Mouse (Mus musculus): ENCODE data around the gene Gm13694.
"Not testable (repeated sequence)": the region's sequence is repeated elsewhere in the genome, so short reads cannot be mapped to it uniquely, and the experiment has no call there.

The Gm13694 gene

DNA sequence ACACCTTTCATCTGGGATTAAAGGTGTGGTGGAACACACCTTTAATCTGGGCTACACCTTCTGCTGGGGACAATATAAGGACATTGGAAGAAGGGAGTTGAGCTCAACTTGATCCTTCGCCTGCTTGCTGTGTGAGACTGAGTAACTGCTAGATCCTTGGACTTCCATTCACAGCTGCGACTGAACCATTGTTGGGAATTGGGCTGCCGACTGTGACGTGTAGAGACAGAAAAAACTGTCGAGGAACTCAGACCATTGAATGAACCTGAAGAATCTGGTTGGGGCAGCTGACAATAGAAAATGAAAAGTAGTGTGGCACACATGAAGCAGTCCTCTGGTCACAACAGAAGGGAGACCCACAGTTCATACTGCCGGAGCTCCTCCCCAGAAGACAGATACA is at the start of gene Gm13694:
Gm13694 (plus strand) TSS at position 301 of the 400 bp plus-strand sequence.
- not testable (repeated sequence) for DNase-seq

DNA sequence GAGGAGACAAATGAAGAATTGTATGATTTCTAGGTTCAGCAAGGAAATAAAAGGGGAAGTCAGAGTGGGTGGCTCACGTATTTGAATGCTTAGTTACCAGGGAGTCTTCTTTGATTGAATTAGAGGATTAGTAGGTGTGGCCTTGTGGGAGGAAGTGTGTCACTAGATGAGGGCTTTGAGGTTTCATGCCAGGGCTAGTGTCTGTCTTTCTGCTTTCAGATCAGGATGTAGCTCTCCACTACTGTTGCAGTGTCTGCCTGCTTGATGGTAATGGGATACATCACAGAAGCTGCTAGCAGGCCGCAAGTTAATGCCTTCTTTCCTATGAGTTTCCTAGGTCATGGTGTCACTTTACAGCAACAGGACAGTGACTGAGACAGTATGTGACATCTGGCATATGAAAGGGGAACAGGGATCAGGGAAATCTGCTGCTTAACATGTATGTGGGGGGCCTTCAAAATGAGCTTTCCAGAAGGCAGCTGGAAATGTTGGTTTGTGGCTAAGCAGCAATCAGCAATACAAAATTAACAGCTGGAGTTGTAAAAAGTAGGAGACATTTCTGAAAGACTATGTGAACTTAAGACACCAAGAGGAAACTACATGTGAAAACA is 49.1 kb upstream of the Gm13694 start:
- DNase-seq = no peak

DNA sequence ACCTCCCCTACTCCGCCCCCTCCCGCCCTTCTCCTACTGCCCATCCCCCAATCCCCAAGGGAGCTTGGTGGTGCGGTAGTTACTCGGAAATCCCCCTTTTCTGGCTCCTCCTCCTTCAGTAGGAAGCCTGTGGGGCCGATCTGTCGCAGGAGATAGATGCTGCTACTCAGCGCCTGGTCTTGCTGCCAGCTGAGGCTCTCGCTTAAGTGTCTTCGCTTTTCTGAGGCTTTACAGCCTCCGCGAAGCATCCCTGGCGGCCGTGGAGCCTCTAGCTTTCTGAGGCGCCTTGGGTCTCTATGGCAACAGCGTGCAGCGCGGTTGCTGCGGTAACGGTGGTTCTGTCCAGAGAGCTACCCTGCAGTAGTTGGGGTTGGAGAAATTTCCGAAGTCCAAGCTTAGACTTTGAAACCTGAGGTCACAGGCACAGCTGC is 37.8 kb upstream of the Gm13694 start, which contains the start of gene Zswim2:
Zswim2 (minus strand) TSS at position 298 of the 431 bp plus-strand sequence.
- peak; percentile 36 to 77 for DNase-seq

DNA sequence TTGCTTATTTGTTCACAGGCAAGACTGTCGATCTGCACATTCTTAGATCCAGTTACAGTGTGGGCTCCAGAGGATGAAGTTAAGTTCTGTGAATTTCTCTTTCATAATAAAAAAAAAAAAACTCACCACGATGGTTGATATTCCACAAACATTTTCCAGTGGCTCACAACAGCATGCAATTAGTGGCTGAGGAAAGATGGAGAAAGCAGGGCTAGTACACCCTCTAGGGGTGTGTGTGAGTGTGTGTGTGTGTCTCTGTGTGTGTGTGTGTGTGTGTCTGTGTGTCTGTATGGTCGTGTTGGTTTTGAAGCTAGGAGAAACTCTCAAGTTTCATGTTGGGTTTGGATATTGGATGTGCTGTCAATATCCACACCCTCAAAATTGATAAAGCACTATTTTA is 37.4 kb upstream of the Gm13694 start:
- no peak for DNase-seq

DNA sequence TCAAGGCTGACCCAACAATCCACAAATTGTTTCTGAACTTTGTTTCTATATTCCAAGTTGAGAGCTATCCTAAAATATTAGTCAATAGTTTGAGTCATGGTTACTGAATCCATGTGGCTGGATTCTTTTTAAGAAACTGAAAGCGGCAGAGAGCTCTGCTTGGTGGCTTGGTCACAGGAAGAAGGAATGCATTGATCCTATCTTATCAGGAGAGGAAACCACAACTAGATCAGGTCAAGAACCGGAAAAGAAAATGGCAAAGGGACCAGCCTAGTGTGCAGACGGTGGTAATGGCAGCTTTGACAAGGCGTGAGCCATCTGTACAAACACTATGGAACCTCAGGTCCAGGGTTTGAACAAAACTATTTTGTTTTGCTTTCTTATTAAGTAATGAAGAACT is 36.9 kb upstream of the Gm13694 start:
- DNase-seq = no peak

DNA sequence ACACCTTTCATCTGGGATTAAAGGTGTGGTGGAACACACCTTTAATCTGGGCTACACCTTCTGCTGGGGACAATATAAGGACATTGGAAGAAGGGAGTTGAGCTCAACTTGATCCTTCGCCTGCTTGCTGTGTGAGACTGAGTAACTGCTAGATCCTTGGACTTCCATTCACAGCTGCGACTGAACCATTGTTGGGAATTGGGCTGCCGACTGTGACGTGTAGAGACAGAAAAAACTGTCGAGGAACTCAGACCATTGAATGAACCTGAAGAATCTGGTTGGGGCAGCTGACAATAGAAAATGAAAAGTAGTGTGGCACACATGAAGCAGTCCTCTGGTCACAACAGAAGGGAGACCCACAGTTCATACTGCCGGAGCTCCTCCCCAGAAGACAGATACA is 23.3 kb upstream of the Gm13694 start, which contains the start of gene Gm13698:
Gm13698 (plus strand) TSS at position 301 of the 400 bp plus-strand sequence.
- not testable (repeated sequence) for DNase-seq

DNA sequence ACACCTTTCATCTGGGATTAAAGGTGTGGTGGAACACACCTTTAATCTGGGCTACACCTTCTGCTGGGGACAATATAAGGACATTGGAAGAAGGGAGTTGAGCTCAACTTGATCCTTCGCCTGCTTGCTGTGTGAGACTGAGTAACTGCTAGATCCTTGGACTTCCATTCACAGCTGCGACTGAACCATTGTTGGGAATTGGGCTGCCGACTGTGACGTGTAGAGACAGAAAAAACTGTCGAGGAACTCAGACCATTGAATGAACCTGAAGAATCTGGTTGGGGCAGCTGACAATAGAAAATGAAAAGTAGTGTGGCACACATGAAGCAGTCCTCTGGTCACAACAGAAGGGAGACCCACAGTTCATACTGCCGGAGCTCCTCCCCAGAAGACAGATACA is 17.5 kb upstream of the Gm13694 start, which contains the start of gene Gm13693:
Gm13693 (plus strand) TSS at position 301 of the 400 bp plus-strand sequence.
- not testable (repeated sequence) for DNase-seq

DNA sequence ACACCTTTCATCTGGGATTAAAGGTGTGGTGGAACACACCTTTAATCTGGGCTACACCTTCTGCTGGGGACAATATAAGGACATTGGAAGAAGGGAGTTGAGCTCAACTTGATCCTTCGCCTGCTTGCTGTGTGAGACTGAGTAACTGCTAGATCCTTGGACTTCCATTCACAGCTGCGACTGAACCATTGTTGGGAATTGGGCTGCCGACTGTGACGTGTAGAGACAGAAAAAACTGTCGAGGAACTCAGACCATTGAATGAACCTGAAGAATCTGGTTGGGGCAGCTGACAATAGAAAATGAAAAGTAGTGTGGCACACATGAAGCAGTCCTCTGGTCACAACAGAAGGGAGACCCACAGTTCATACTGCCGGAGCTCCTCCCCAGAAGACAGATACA is 11.7 kb upstream of the Gm13694 start, which contains the start of gene Gm13695:
Gm13695 (plus strand) TSS at position 301 of the 400 bp plus-strand sequence.
- not testable (repeated sequence) for DNase-seq

DNA sequence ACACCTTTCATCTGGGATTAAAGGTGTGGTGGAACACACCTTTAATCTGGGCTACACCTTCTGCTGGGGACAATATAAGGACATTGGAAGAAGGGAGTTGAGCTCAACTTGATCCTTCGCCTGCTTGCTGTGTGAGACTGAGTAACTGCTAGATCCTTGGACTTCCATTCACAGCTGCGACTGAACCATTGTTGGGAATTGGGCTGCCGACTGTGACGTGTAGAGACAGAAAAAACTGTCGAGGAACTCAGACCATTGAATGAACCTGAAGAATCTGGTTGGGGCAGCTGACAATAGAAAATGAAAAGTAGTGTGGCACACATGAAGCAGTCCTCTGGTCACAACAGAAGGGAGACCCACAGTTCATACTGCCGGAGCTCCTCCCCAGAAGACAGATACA is 5.9 kb upstream of the Gm13694 start, which contains the start of gene Gm13696:
Gm13696 (plus strand) TSS at position 301 of the 400 bp plus-strand sequence.
- not testable (repeated sequence) for DNase-seq

DNA sequence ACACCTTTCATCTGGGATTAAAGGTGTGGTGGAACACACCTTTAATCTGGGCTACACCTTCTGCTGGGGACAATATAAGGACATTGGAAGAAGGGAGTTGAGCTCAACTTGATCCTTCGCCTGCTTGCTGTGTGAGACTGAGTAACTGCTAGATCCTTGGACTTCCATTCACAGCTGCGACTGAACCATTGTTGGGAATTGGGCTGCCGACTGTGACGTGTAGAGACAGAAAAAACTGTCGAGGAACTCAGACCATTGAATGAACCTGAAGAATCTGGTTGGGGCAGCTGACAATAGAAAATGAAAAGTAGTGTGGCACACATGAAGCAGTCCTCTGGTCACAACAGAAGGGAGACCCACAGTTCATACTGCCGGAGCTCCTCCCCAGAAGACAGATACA is 5.7 kb downstream of the Gm13694 start, which contains the start of gene Gm13697:
Gm13697 (plus strand) TSS at position 301 of the 400 bp plus-strand sequence.
- DNase-seq = not testable (repeated sequence)

DNA sequence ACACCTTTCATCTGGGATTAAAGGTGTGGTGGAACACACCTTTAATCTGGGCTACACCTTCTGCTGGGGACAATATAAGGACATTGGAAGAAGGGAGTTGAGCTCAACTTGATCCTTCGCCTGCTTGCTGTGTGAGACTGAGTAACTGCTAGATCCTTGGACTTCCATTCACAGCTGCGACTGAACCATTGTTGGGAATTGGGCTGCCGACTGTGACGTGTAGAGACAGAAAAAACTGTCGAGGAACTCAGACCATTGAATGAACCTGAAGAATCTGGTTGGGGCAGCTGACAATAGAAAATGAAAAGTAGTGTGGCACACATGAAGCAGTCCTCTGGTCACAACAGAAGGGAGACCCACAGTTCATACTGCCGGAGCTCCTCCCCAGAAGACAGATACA is 11.5 kb downstream of the Gm13694 start, which contains the start of gene Gm13691:
Gm13691 (plus strand) TSS at position 301 of the 400 bp plus-strand sequence.
- not testable (repeated sequence) for DNase-seq

DNA sequence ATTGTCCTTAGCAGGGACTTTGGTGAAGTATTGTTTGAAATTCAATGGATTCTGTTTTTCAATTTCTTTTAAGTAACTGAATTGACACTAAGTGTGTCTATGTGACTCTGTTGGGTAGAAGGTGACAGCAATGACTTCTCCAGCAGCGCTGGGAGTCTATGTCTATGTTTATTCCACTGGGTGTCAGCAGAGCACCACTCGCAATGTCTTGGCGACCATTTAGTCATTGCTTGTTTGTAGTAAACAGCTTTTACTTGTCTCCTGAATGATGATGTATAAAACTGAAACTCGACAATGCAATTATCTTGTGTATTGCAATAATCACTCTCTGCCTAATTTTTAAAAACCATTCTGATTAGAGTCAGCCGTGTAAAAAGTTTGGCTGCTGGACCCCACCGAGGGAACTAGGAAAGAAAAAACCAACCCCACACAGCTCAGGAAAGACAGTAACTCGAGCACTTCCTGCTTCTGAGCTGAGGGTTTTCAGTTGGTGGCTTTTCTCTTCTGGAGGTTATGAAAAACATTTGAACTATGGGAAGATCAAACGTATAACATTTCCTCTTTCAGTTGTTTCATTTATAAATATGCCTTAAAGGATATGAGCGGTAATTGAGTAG is 15.0 kb downstream of the Gm13694 start:
- DNase-seq = not testable (repeated sequence)

DNA sequence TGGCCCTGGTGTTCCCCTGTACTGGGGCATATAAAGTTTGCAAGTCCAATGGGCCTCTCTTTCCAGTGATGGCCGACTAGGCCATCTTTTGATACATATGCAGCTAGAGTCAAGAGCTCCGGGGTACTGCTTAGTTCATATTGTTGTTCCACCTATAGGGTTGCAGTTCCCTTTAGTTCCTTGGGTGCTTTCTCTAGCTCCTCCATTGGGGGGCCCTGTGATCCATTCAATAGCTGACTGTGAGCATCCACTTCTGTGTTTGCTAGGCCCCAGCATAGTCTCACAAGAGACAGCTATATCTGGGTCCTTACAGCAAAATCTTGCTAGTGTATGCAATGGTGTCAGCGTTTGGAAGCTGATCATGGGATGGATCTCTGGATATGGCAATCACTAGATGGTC is 15.8 kb downstream of the Gm13694 start:
- DNase-seq = not testable (repeated sequence)

DNA sequence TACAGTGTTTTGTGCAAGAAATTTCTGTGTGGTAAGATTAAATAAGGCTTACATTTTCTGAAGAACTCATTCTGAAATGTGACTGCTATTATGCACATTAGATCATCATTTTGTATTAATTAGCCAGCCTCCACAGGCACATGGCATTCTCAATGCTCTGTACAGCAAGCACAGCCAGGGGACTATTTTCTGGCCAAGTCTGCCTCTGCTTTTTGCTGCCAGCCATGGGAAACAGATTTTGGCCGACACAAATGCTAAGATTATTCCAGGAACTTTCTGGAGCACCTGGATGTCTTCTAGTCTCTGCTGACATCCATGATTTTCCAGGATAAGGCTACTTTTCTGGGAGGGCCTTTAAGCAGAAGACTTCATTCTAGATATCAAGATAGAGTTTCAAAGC is 30.2 kb downstream of the Gm13694 start:
- DNase-seq = no peak

DNA sequence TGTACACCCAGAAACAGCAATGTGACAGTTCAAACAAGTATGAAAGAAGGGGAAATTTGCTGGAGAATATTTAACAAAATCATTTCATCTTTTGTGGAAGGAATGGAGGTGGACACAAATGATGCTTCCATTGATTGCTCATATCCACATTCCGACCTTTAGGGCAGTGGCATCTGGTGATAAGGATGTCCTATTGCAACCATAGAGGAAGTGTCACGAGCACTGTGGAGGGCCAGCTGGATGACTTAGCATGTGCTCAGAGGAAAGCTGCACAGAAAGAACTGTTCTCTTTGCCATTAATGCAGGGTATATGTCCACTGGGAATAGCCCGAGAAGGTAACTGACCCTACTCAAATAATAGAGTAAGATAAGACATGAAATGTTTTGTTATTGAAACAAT is 31.1 kb downstream of the Gm13694 start:
- no peak for DNase-seq

DNA sequence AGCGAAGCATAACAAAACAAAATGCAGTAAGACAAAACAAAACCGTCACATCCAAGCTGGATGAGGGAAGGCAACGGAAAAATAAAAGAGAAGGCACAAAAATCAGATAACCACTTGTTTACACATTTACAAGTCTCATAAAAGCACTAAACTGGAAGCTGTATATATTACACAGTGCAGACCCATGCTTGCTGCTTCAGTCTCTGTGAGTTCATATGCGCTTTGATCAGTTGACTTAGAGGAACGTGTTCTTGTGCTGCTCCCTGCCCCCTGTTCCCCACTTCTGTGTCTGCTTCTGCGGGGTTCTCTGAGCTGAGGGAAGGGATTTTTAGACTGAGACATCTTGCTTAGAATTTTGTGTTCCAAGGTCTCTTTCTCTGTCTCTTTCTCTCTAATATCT is 35.8 kb downstream of the Gm13694 start:
- no peak for DNase-seq

DNA sequence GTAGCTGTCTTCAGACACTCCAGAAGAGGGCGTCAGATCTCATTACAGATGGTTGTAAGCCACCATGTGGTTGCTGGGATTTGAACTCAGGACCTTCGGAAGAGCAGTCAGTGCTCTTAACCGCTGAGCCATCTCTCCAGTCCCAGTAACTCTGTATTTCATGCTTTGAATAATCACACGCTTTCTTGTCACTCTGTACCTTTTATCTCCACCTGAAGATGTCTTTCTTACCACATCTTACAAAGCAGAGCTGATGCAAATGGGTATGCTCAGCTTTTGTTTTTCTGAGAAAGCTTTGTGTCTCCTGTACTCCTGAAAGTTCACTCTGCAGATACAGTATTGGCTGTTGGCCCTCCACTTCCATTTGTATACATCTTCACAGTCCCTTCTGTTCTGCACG is 37.6 kb downstream of the Gm13694 start:
- not testable (repeated sequence) for DNase-seq

DNA sequence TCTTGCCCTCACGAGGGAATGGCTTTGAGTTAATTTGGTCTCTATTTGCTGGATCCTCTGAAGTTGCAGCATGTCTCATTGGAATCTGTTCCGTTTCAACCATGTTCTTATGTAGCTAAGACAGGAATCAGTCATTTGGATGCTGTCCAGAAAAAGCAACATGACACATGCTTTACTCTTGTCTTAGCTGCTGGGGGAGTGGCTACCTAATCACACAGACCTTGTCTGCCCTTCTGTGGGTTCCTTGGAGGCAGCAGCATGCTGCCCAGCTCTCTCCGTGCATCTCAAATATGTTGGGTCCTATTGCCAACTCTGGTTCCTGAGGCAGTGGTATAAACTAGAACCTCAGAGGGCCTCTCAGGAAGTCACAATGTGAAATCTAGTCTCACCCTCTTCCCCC is 39.6 kb downstream of the Gm13694 start:
- no peak for DNase-seq

DNA sequence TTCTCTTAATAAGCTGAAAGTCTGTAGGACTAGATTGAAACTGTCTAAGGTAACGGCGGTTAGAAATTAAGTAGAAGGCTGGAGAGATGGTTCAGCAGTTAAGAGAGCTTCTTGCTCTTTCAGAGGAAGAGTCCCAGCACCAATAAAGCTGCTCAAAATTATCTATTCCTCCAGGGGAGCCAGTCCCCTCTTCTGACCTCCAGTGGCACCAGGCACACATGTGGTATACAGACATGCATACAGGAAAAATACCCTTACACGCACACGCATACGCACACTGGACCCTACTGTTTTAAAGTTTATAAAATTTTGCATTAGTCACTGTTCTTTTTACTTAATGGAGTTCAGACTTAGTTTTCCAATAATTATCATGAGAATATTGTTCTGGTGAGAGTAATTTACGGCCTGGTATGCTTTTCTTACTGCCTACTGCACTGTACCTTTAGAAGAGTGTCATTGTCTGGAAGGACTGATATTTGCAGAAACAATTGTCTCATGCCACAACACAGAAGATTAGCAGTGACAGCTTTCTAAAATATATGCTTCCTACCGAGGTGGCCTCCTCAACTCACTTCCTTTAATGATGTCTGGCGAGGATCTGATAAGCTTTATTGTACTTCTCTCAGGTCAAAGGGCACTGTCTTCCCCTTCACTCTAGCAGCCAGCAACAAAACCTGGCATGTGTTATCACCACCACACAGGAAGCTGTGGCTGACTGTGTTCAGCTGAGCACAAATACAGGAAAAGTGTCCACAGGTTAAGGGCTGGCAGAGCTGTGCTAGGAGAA is 41.0 kb downstream of the Gm13694 start:
- peak; percentile 36 to 77 for DNase-seq

DNA sequence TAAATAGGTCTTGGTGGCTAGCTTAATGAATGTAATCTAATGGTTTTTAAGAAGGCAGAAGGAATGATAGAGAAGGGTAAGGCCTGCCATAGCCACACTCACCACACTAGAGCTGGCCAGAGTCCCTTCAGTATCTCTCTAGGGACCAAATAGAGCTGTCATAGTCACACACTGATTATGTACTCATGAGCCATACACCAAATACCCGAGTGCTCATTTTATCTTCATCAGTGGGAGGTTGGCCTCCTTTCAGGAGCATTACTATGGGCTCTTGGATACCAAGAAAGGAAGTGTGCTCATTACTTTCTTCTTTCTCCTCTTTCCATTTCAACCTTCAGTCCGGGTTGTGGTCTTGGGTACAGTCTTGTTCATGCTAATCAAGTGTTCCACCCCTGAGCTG is 43.2 kb downstream of the Gm13694 start:
- no peak for DNase-seq

DNA sequence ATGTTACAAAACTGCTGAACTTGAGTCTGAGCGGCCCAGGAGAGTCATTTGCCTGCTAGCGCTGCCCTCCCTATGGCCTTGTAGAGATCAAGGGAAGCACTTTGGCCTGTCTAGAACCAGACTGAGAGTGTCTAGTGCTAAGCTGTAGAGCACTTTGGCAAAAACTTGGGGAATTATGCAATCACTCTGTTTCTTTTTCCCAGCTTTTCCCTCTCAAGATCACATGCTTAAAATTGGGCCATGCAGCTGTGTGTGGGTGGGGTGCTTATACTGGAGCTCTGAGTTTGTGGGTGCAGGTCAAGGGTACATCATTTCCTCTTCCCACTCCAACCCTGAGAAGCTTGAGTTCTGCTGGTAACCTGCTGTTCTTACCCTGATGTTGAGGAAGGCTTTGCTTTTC is 44.2 kb downstream of the Gm13694 start:
- no peak for DNase-seq

DNA sequence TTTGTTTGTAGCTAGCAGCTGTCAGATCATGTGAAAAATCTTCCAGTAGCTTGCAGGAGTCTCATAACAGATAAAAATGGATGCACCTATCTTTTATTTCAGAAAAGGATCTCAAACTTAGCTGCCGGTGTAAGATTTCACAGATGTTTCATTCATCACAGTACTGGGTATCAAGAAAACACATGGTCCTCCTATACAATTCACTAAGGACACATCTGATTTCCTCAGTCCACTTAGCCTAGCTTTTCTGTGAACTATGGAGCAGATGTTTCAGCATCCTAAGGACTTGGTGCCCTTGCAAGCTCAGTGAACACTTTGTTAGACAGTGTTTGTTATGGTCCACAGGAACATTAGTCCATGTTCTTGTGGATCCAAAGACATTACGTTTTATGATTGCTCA is 44.6 kb downstream of the Gm13694 start:
- no peak for DNase-seq

DNA sequence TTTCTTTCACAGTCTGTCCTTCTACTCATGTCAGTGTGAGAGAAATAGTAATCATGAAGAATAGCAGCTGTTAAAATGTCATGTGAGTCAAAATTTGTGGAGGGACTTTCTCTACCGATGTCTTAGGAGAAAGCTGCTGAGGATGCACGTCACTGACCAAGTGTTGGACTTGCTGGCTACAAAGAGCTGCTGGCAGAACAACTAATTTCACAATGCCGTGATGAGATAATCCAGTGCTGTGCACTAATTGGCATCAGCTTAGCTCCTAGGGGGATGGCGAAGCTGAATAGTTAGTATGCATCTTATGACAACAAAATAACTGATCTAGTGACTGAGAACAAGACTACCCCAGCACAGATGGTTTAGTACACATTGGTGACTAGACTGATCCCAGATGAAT is 46.5 kb downstream of the Gm13694 start:
- no peak for DNase-seq

All from kidney, postnatal 25 days (tissue).